Mouse (Mus musculus): ENCODE data around the gene Rinl. TPM values are rescaled to one million over a fixed set of nuclear protein-coding genes. Genes with fewer than 3 reads are reported as not detected.
A peak's percentile ranks its signal among the peaks of the same experiment; 100 is the strongest.

Gene Rinl
- total RNA-seq, 2 experiments from 2014 or later = 2.6 to 4.5 TPM

GRCm38 (mm10) chr7:28767462-28767965 is 21.3 kb upstream of the Rinl start, which contains the start of gene Nfkbib:
TSS of gene Nfkbib (minus strand) at chr7:28767512.
- DNase-seq (ENCODE audit: low spot score in 2 of 2) = no peak
- H3K4me3 ChIP-seq = peak within 1 kb of the TSS; percentile 91
- TF ChIP-seq CTCF (conservative IDR thresholded peaks at IDR 0.05) = no peak
- peak within 1 kb of the TSS; percentile 93 for H3K27ac ChIP-seq

- TF ChIP-seq CTCF (conservative IDR thresholded peaks at IDR 0.05) = no peak
- no peak for DNase-seq (ENCODE audit: low spot score in 2 of 2)
- Histone ChIP-seq H3K27ac (no peak overlapping the region), H3K4me3 (no peak overlapping the region)
These were observed 19.3 kb upstream of the Rinl start for GRCm38 (mm10) chr7:28769414-28769958.

- no peak for DNase-seq (ENCODE audit: low spot score in 2 of 2)
- Histone ChIP-seq H3K27ac (no peak overlapping the region), H3K4me3 (no peak overlapping the region)
- no peak for TF ChIP-seq CTCF (conservative IDR thresholded peaks at IDR 0.05)
These were observed 18.5 kb upstream of the Rinl start for GRCm38 (mm10) chr7:28770309-28770708.

GRCm38 (mm10) chr7:28771867-28772266 is 16.9 kb upstream of the Rinl start:
- Histone ChIP-seq H3K4me3 (no peak overlapping the region), H3K27ac (no peak overlapping the region)
- TF ChIP-seq CTCF (conservative IDR thresholded peaks at IDR 0.05) = no peak
- DNase-seq (ENCODE audit: low spot score in 2 of 2) = no peak

- TF ChIP-seq CTCF (conservative IDR thresholded peaks at IDR 0.05) = no peak
- H3K4me3 ChIP-seq = no peak overlapping the region
- peak overlapping the region; percentile 51; the same call in 1 of the 2 replicates for H3K27ac ChIP-seq
- no peak for DNase-seq (ENCODE audit: low spot score in 2 of 2)
These were observed 15.6 kb upstream of the Rinl start for GRCm38 (mm10) chr7:28773163-28773562.

- no peak overlapping the region for H3K4me3 ChIP-seq
- peak overlapping the region; percentile 61; the same call in 1 of the 2 replicates for H3K27ac ChIP-seq
- no peak for TF ChIP-seq CTCF (conservative IDR thresholded peaks at IDR 0.05)
- DNase-seq (ENCODE audit: low spot score in 2 of 2) = no peak
These were observed 14.6 kb upstream of the Rinl start for GRCm38 (mm10) chr7:28774164-28774563.

GRCm38 (mm10) chr7:28775129-28775528 is 13.6 kb upstream of the Rinl start:
- no peak for TF ChIP-seq CTCF (conservative IDR thresholded peaks at IDR 0.05)
- no peak overlapping the region for H3K4me3 ChIP-seq
- DNase-seq (ENCODE audit: low spot score in 2 of 2) = no peak
- no peak overlapping the region for H3K27ac ChIP-seq

- no peak overlapping the region for H3K4me3 ChIP-seq
- no peak for TF ChIP-seq CTCF (conservative IDR thresholded peaks at IDR 0.05)
- no peak overlapping the region for H3K27ac ChIP-seq
- no peak for DNase-seq (ENCODE audit: low spot score in 2 of 2)
These were observed 9.9 kb upstream of the Rinl start for GRCm38 (mm10) chr7:28778825-28779224.

GRCm38 (mm10) chr7:28780067-28780658 is 8.6 kb upstream of the Rinl start:
- H3K4me3 ChIP-seq = no peak overlapping the region
- peak; percentile 87 to 94 for DNase-seq (ENCODE audit: low spot score in 2 of 2)
- peak overlapping the region; percentile 70 for H3K27ac ChIP-seq
- TF ChIP-seq CTCF (conservative IDR thresholded peaks at IDR 0.05) = peak; percentile 82

GRCm38 (mm10) chr7:28780857-28781256 is 7.9 kb upstream of the Rinl start:
- no peak overlapping the region for H3K4me3 ChIP-seq
- H3K27ac ChIP-seq = peak overlapping the region; percentile 70
- no peak for TF ChIP-seq CTCF (conservative IDR thresholded peaks at IDR 0.05)
- DNase-seq (ENCODE audit: low spot score in 2 of 2) = no peak

GRCm38 (mm10) chr7:28781261-28781663 is 7.5 kb upstream of the Rinl start:
- no peak overlapping the region for H3K4me3 ChIP-seq
- peak overlapping the region; percentile 70 for H3K27ac ChIP-seq
- no peak for DNase-seq (ENCODE audit: low spot score in 2 of 2)
- no peak for TF ChIP-seq CTCF (conservative IDR thresholded peaks at IDR 0.05)

GRCm38 (mm10) chr7:28785161-28785560 is 3.6 kb upstream of the Rinl start:
- no peak overlapping the region for H3K27ac ChIP-seq
- H3K4me3 ChIP-seq = no peak overlapping the region
- DNase-seq (ENCODE audit: low spot score in 2 of 2) = no peak
- TF ChIP-seq CTCF (conservative IDR thresholded peaks at IDR 0.05) = no peak

GRCm38 (mm10) chr7:28787884-28788283 is 885 bp upstream of the Rinl start:
- no peak overlapping the region for H3K4me3 ChIP-seq
- no peak for TF ChIP-seq CTCF (conservative IDR thresholded peaks at IDR 0.05)
- no peak for DNase-seq (ENCODE audit: low spot score in 2 of 2)
- no peak overlapping the region for H3K27ac ChIP-seq

GRCm38 (mm10) chr7:28789235-28789634 is 466 bp downstream of the Rinl start:
- Histone ChIP-seq H3K4me3 (no peak overlapping the region), H3K27ac (no peak overlapping the region)
- no peak for TF ChIP-seq CTCF (conservative IDR thresholded peaks at IDR 0.05)
- no peak for DNase-seq (ENCODE audit: low spot score in 2 of 2)

Measured in layer of hippocampus, adult 2 months (tissue).